Mouse (Mus musculus): ENCODE measurements around the gene Washc4. TPM values are rescaled to one million over a fixed set of nuclear protein-coding genes. Genes with fewer than 3 reads are reported as not detected.

Washc4 gene
- polyA plus RNA-seq, 1 experiment: 15.6 TPM

GRCm38 (mm10) chr10:83632806-83633374, 89.3 kb downstream of the Washc4 start:
- no peak for DNase-seq (ENCODE audit: extremely low spot score in 1 of 2, low spot score in 1 of 2)

GRCm38 (mm10) chr10:83634461-83634860, 90.9 kb downstream of the Washc4 start:
- DNase-seq (ENCODE audit: extremely low spot score in 1 of 2, low spot score in 1 of 2): no peak

GRCm38 (mm10) chr10:83636191-83636590, 92.6 kb downstream of the Washc4 start:
- no peak for DNase-seq (ENCODE audit: extremely low spot score in 1 of 2, low spot score in 1 of 2)

GRCm38 (mm10) chr10:83637295-83637694, 93.7 kb downstream of the Washc4 start:
- DNase-seq (ENCODE audit: extremely low spot score in 1 of 2, low spot score in 1 of 2): peak; percentile 80 to 81

GRCm38 (mm10) chr10:83639881-83640386, 96.4 kb downstream of the Washc4 start:
- peak in 1 of 2 experiments; percentile 63 for DNase-seq (ENCODE audit: extremely low spot score in 1 of 2, low spot score in 1 of 2)

- no peak for DNase-seq (ENCODE audit: extremely low spot score in 1 of 2, low spot score in 1 of 2)
These were observed 98.1 kb downstream of the Washc4 start for GRCm38 (mm10) chr10:83641641-83642040.

GRCm38 (mm10) chr10:83644167-83644566, 100.6 kb downstream of the Washc4 start:
- DNase-seq (ENCODE audit: extremely low spot score in 1 of 2, low spot score in 1 of 2): no peak

- peak in 1 of 2 experiments; percentile 36 for DNase-seq (ENCODE audit: extremely low spot score in 1 of 2, low spot score in 1 of 2)
These were observed 101.5 kb downstream of the Washc4 start for GRCm38 (mm10) chr10:83644865-83645715.

- no peak for DNase-seq (ENCODE audit: extremely low spot score in 1 of 2, low spot score in 1 of 2)
These were observed 102.1 kb downstream of the Washc4 start for GRCm38 (mm10) chr10:83645716-83645990.

Other genes with a start within 250 kb of the Washc4 start
- 9.6 and 12.0 TPM in 2 replicates for gene Slc41a2, start 205.9 kb upstream of the Washc4 start, polyA plus RNA-seq (2012; rRNA removed)
- 1.5 and 1.7 TPM in 2 replicates for gene D10Wsu102e, start 183.5 kb upstream of the Washc4 start, polyA plus RNA-seq (2012; rRNA removed)
- gene Aldh1l2, start 9.6 kb upstream of the Washc4 start, polyA plus RNA-seq (2012; rRNA removed): 2.5 and 3.6 TPM in 2 replicates
- gene Appl2, start 105.0 kb downstream of the Washc4 start, polyA plus RNA-seq (2012; rRNA removed): 92.7 and 102 TPM in 2 replicates
- gene 1500009L16Rik, start 179.1 kb downstream of the Washc4 start, polyA plus RNA-seq (2012; rRNA removed): 20.6 and 24.0 TPM in 2 replicates

All from frontal cortex, adult 2 months (tissue).